Mouse (Mus musculus) liver, embryonic 13.5 days (tissue): ENCODE data around the gene Cir1. TPM values are rescaled to one million over a fixed set of nuclear protein-coding genes. Genes with fewer than 3 reads are reported as not detected.
A peak's percentile ranks its signal among the peaks of the same experiment; 100 is the strongest.

ENCODE experiments used
- ATAC-seq: fragments of 200-750 bp; cut with Nextera tagmentation; 2 replicates; pipeline ENCODE4 v1.8.0; 2017; ENCODE audit warnings: low read depth, mild to moderate bottlenecking, moderate number of reproducible peaks, moderate library complexity
- DNase-seq: peaks from one replicate; pipeline ENCODE4 v3.0.0; 2022
- H3K27ac ChIP-seq: fragments of 300-500 bp; sonication (generic); 2 replicates; pipeline ENCODE4 v1.5.1; 2015; ENCODE audit warnings: moderate library complexity, mild to moderate bottlenecking, inconsistent platforms
- H3K27me3 ChIP-seq: fragments of 300-500 bp; sonication (generic); 2 replicates; pipeline ENCODE4 v1.6.1; 2015; ENCODE audit warnings: mild to moderate bottlenecking, inconsistent platforms
- H3K36me3 ChIP-seq: fragments of 300-500 bp; sonication (generic); 2 replicates; pipeline ENCODE4 v1.6.1; 2015; ENCODE audit warnings: mild to moderate bottlenecking, inconsistent platforms
- H3K4me1 ChIP-seq: fragments of 300-500 bp; sonication (generic); replicated peaks from 2 replicates; pipeline ENCODE4 v1.6.1; 2015; ENCODE audit warnings: inconsistent platforms
- H3K4me2 ChIP-seq: fragments of 300-500 bp; sonication (generic); 2 replicates; pipeline ENCODE4 v1.6.1; 2015; ENCODE audit warnings: inconsistent platforms, mild to moderate bottlenecking, moderate library complexity
- H3K4me3 ChIP-seq: fragments of 300-500 bp; sonication (generic); replicated peaks from 2 replicates; pipeline ENCODE4 v1.5.1; 2015; ENCODE audit warnings: mild to moderate bottlenecking, inconsistent platforms
- H3K9ac ChIP-seq: fragments of 300-500 bp; sonication (generic); 2 replicates; pipeline ENCODE4 v1.6.1; 2015; ENCODE audit warnings: mild to moderate bottlenecking, inconsistent platforms
- H3K9me3 ChIP-seq: fragments of 300-500 bp; sonication (generic); replicated peaks from 2 replicates; pipeline ENCODE4 v1.6.1; 2016; ENCODE audit warnings: inconsistent platforms
- WGBS: fragments of 180-500 bp; shearing (Covaris S2); methylation state at CpG from one replicate; pipeline ENCODE4 v1.1.7; 2015; ENCODE audit not compliant: insufficient replicate concordance; 5-methylcytosine and 5-hydroxymethylcytosine counted together
- polyA plus RNA-seq: library from polyadenylated mRNA; unstranded; fragments of >200 nt; fragmentation: Nextera tagmentation; extraction: Ambion mirVana; gene quantifications from 2 replicates; pipeline ENCODE4 v1.2.1, GENCODE M21; 2015

Cir1 gene
- polyA plus RNA-seq, 1 experiment from 2014 or later = 21.3 TPM

- Histone ChIP-seq H3K9me3 (no peaks in the 10 kb centered on the region), H3K4me3 (peak overlapping the region; percentile 7; the same call in 1 of the 2 replicates), H3K4me1 (peaks cover 48% of the 10 kb centered on the region), H3K36me3 (no peaks in the 10 kb centered on the region), H3K27ac (no peak overlapping the region), H3K9ac (no peak overlapping the region), H3K4me2 (peak overlapping the region; percentile 28), H3K27me3 (peaks cover 88% of the 10 kb centered on the region)
- WGBS = 2% methylated on average over 20 of the region's 20 CpGs
- no peak for ATAC-seq
- DNase-seq = peak; percentile 69
Measured at GRCm38 (mm10) chr2:73278131-73278854, 34.2 kb downstream of the Cir1 start.

- H3K9me3 ChIP-seq = no peaks in the 10 kb centered on the region
- no peak overlapping the region for H3K9ac ChIP-seq
- no peak overlapping the region for H3K4me3 ChIP-seq
- H3K4me1 ChIP-seq = peaks cover 54% of the 10 kb centered on the region
- H3K27me3 ChIP-seq = peaks cover 93% of the 10 kb centered on the region
- H3K4me2 ChIP-seq = no peak overlapping the region
- 4% methylated on average over 18 of the region's 18 CpGs for WGBS
- no peaks in the 10 kb centered on the region for H3K36me3 ChIP-seq
- no peak overlapping the region for H3K27ac ChIP-seq
- no peak for ATAC-seq
- no peak for DNase-seq
Measured at GRCm38 (mm10) chr2:73277709-73278075, 34.8 kb downstream of the Cir1 start.

GRCm38 (mm10) chr2:73277021-73277708 is 35.3 kb downstream of the Cir1 start:
- Histone ChIP-seq H3K27ac (no peak overlapping the region), H3K36me3 (no peaks in the 10 kb centered on the region), H3K9ac (no peak overlapping the region), H3K4me2 (0 out of 2 replicates have a peak overlapping the region, but pooled peaks have one; percentile 5), H3K4me3 (no peak overlapping the region), H3K27me3 (peaks cover 95% of the 10 kb centered on the region), H3K9me3 (no peaks in the 10 kb centered on the region), H3K4me1 (peaks cover 57% of the 10 kb centered on the region)
- ATAC-seq = no peak
- DNase-seq = no peak
- under 1% methylated on average over 38 of the region's 38 CpGs for WGBS

- ATAC-seq = no peak
- DNase-seq = no peak
- under 1% methylated on average over 6 of the region's 6 CpGs for WGBS
Measured at GRCm38 (mm10) chr2:73276141-73276571, 36.3 kb downstream of the Cir1 start.

GRCm38 (mm10) chr2:73275261-73276040 is 37.0 kb downstream of the Cir1 start:
- no peak for ATAC-seq
- no peaks in the 10 kb centered on the region for H3K36me3 ChIP-seq
- H3K27me3 ChIP-seq = peaks cover 95% of the 10 kb centered on the region
- no peak overlapping the region for H3K27ac ChIP-seq
- H3K4me2 ChIP-seq = no peak overlapping the region
- WGBS = 8% methylated on average over 8 of the region's 8 CpGs
- no peak overlapping the region for H3K9ac ChIP-seq
- no peak overlapping the region for H3K4me3 ChIP-seq
- peaks cover 61% of the 10 kb centered on the region for H3K4me1 ChIP-seq
- no peak for DNase-seq
- no peaks in the 10 kb centered on the region for H3K9me3 ChIP-seq

More at GRCm38 (mm10) chr2:73276141-73276571, 36.3 kb downstream of the Cir1 start:
- Histone ChIP-seq H3K27ac (no peak overlapping the region), H3K9me3 (no peaks in the 10 kb centered on the region), H3K9ac (no peak overlapping the region), H3K4me2 (no peak overlapping the region), H3K4me1 (peaks cover 61% of the 10 kb centered on the region), H3K36me3 (no peaks in the 10 kb centered on the region), H3K4me3 (no peak overlapping the region), H3K27me3 (peaks cover 95% of the 10 kb centered on the region)

- H3K36me3 ChIP-seq = no peaks in the 10 kb centered on the region
- peaks cover 56% of the 10 kb centered on the region for H3K4me1 ChIP-seq
- no peaks in the 10 kb centered on the region for H3K9me3 ChIP-seq
- ATAC-seq (no peak), DNase-seq (no peak)
- H3K27ac ChIP-seq = no peak overlapping the region
- 1% methylated on average over 86 of the region's 88 CpGs for WGBS
- H3K27me3 ChIP-seq = peaks cover 95% of the 10 kb centered on the region
- peak overlapping the region; percentile 63 for H3K4me2 ChIP-seq
- H3K9ac ChIP-seq = no peak overlapping the region
- H3K4me3 ChIP-seq = peak overlapping the region; percentile 45
Measured at GRCm38 (mm10) chr2:73274119-73274920, 38.2 kb downstream of the Cir1 start.

GRCm38 (mm10) chr2:73273249-73274118 is 39.0 kb downstream of the Cir1 start:
- Histone ChIP-seq H3K27me3 (peaks cover 95% of the 10 kb centered on the region), H3K27ac (no peak overlapping the region), H3K4me3 (peak overlapping the region; percentile 45), H3K4me2 (peak overlapping the region; percentile 63), H3K9ac (no peak overlapping the region), H3K4me1 (peaks cover 48% of the 10 kb centered on the region), H3K9me3 (no peaks in the 10 kb centered on the region), H3K36me3 (no peaks in the 10 kb centered on the region)
- ATAC-seq (no peak), DNase-seq (no peak)
- under 1% methylated on average over 99 of the region's 110 CpGs for WGBS

- no peak overlapping the region for H3K27ac ChIP-seq
- H3K4me3 ChIP-seq = peak overlapping the region; percentile 45
- H3K4me2 ChIP-seq = peak overlapping the region; percentile 63
- no peaks in the 10 kb centered on the region for H3K36me3 ChIP-seq
- DNase-seq (no peak), ATAC-seq (no peak)
- H3K9me3 ChIP-seq = no peaks in the 10 kb centered on the region
- 1% methylated on average over 55 of the region's 55 CpGs for WGBS
- peaks cover 95% of the 10 kb centered on the region for H3K27me3 ChIP-seq
- H3K4me1 ChIP-seq = peaks cover 45% of the 10 kb centered on the region
- no peak overlapping the region for H3K9ac ChIP-seq
Measured at GRCm38 (mm10) chr2:73272351-73273248, 39.9 kb downstream of the Cir1 start.

GRCm38 (mm10) chr2:73271459-73272161 is 40.9 kb downstream of the Cir1 start, which contains the start of gene Sp9:
Gene Sp9 (plus strand): TSS chr2:73271925.
- Histone ChIP-seq H3K4me3 (peak within 1 kb of the TSS; percentile 45), H3K9ac (no peak within 1 kb of the TSS), H3K4me2 (peak within 1 kb of the TSS; percentile 63), H3K4me1 (peaks cover 39% of the 10 kb centered on the region), H3K27me3 (peaks cover 94% of the 10 kb centered on the region), H3K36me3 (no peaks in the 10 kb centered on the region), H3K9me3 (no peaks in the 10 kb centered on the region), H3K27ac (no peak within 1 kb of the TSS)
- 1% methylated on average over 48 of the region's 48 CpGs for WGBS
- DNase-seq (no peak), ATAC-seq (peak; percentile 63; the same call in 1 of the 2 replicates)
